Mouse (Mus musculus): ENCODE measurements at regions not wholly inside any gene's neighbourhood (a gene's known extent, or its start where the extent isn't known, plus 50 kb on each side); places are given as distances from the start of the nearest gene placed in this dataset.

GRCm38 (mm10) chr12:99643016-99643415 lies 79.6 kb upstream of the Foxn3 start:
- DNase-seq (ENCODE audit: low read depth, low spot score): no peak

- no peak for DNase-seq (ENCODE audit: low read depth, low spot score)
Observed at GRCm38 (mm10) chr12:99642131-99642895, 78.9 kb upstream of the Foxn3 start.

GRCm38 (mm10) chr12:99641278-99641677 lies 77.9 kb upstream of the Foxn3 start:
- DNase-seq (ENCODE audit: low read depth, low spot score): no peak

- DNase-seq (ENCODE audit: low read depth, low spot score): peak; percentile 48
Observed at GRCm38 (mm10) chr12:99640214-99641151, 77.1 kb upstream of the Foxn3 start.

GRCm38 (mm10) chr12:99639847-99640213 lies 76.4 kb upstream of the Foxn3 start:
- DNase-seq (ENCODE audit: low read depth, low spot score): peak; percentile 79

- DNase-seq (ENCODE audit: low read depth, low spot score): no peak
Observed at GRCm38 (mm10) chr12:99639118-99639517, 75.7 kb upstream of the Foxn3 start.

- no peak for DNase-seq (ENCODE audit: low read depth, low spot score)
Observed at GRCm38 (mm10) chr12:99637986-99638385, 74.6 kb upstream of the Foxn3 start.

GRCm38 (mm10) chr12:99636234-99636633 lies 72.9 kb upstream of the Foxn3 start:
- no peak for DNase-seq (ENCODE audit: low read depth, low spot score)

GRCm38 (mm10) chr12:99635361-99635760 lies 72.0 kb upstream of the Foxn3 start:
- DNase-seq (ENCODE audit: low read depth, low spot score): no peak

GRCm38 (mm10) chr12:99634726-99635125 lies 71.3 kb upstream of the Foxn3 start:
- DNase-seq (ENCODE audit: low read depth, low spot score): no peak

GRCm38 (mm10) chr12:99633678-99634077 lies 70.3 kb upstream of the Foxn3 start:
- DNase-seq (ENCODE audit: low read depth, low spot score): no peak

- no peak for DNase-seq (ENCODE audit: low read depth, low spot score)
Observed at GRCm38 (mm10) chr12:99632988-99633387, 69.6 kb upstream of the Foxn3 start.

GRCm38 (mm10) chr12:99629606-99630005 lies 66.2 kb upstream of the Foxn3 start:
- no peak for DNase-seq (ENCODE audit: low read depth, low spot score)

- DNase-seq (ENCODE audit: low read depth, low spot score): no peak
Observed at GRCm38 (mm10) chr12:99628421-99628820, 65.0 kb upstream of the Foxn3 start.

- peak; percentile 92 for DNase-seq (ENCODE audit: low read depth, low spot score)
Observed at GRCm38 (mm10) chr12:99627898-99628231, 64.5 kb upstream of the Foxn3 start.

GRCm38 (mm10) chr12:99627201-99627897 lies 64.0 kb upstream of the Foxn3 start:
- DNase-seq (ENCODE audit: low read depth, low spot score): no peak

- no peak for DNase-seq (ENCODE audit: low read depth, low spot score)
Observed at GRCm38 (mm10) chr12:99626147-99626546, 62.8 kb upstream of the Foxn3 start.

- DNase-seq (ENCODE audit: low read depth, low spot score): no peak
Observed at GRCm38 (mm10) chr12:99625094-99625493, 61.7 kb upstream of the Foxn3 start.

GRCm38 (mm10) chr12:99622238-99622637 lies 58.9 kb upstream of the Foxn3 start:
- no peak for DNase-seq (ENCODE audit: low read depth, low spot score)

GRCm38 (mm10) chr12:99617241-99617804 lies 53.9 kb upstream of the Foxn3 start:
- no peak for DNase-seq (ENCODE audit: low read depth, low spot score)

- no peak for DNase-seq (ENCODE audit: low read depth, low spot score)
Observed at GRCm38 (mm10) chr12:99614420-99614819, 51.0 kb upstream of the Foxn3 start.

Data from mesoderm, embryonic 11.5 days (tissue).